Mouse (Mus musculus) thymus, adult 18-20 months (tissue): ENCODE data around the gene Plekhs1.
"Not testable (repeated sequence)": the region's sequence is repeated elsewhere in the genome, so short reads cannot be mapped to it uniquely, and the experiment has no call there.

Experiments used
- DNase-seq, 2 experiments: peaks; one replicate each; pipeline ENCODE4 v3.0.0; 2022; ENCODE audit warnings: mixed read lengths in 2 of 2

Plekhs1 gene

GRCm38 (mm10) chr19:56459154-56460050 is 2.0 kb upstream of the Plekhs1 start:
- DNase-seq = no peak

GRCm38 (mm10) chr19:56460241-56460640 is 1.2 kb upstream of the Plekhs1 start:
- no peak for DNase-seq

- DNase-seq = no peak
Measured at GRCm38 (mm10) chr19:56462786-56463185, 1.3 kb downstream of the Plekhs1 start.

GRCm38 (mm10) chr19:56466486-56466885 is 5.0 kb downstream of the Plekhs1 start:
- no peak for DNase-seq

GRCm38 (mm10) chr19:56470286-56471020 is 9.0 kb downstream of the Plekhs1 start:
- DNase-seq = no peak

GRCm38 (mm10) chr19:56471934-56472333 is 10.5 kb downstream of the Plekhs1 start:
- DNase-seq = no peak

- no peak for DNase-seq
Measured at GRCm38 (mm10) chr19:56474869-56475550, 13.6 kb downstream of the Plekhs1 start.

GRCm38 (mm10) chr19:56476546-56476945 is 15.1 kb downstream of the Plekhs1 start:
- no peak for DNase-seq

GRCm38 (mm10) chr19:56477253-56477652 is 15.8 kb downstream of the Plekhs1 start:
- no peak for DNase-seq

- DNase-seq = no peak
Measured at GRCm38 (mm10) chr19:56477832-56478231, 16.4 kb downstream of the Plekhs1 start.

GRCm38 (mm10) chr19:56484630-56485375 is 23.4 kb downstream of the Plekhs1 start:
- DNase-seq = no peak

GRCm38 (mm10) chr19:56485376-56486271 is 24.2 kb downstream of the Plekhs1 start:
- DNase-seq = no peak

GRCm38 (mm10) chr19:56486926-56487325 is 25.5 kb downstream of the Plekhs1 start:
- DNase-seq = no peak

GRCm38 (mm10) chr19:56487339-56487738 is 25.9 kb downstream of the Plekhs1 start:
- no peak for DNase-seq

GRCm38 (mm10) chr19:56489601-56490000 is 28.2 kb downstream of the Plekhs1 start:
- DNase-seq = no peak

GRCm38 (mm10) chr19:56494157-56494556 is 32.7 kb downstream of the Plekhs1 start:
- DNase-seq = not testable (repeated sequence)

GRCm38 (mm10) chr19:56503069-56503468 is 41.6 kb downstream of the Plekhs1 start:
- DNase-seq = not testable (repeated sequence)

- DNase-seq = not testable (repeated sequence)
Measured at GRCm38 (mm10) chr19:56503525-56503924, 42.1 kb downstream of the Plekhs1 start.

GRCm38 (mm10) chr19:56511207-56511606 is 49.8 kb downstream of the Plekhs1 start:
- DNase-seq = not testable (repeated sequence)

- DNase-seq = not testable (repeated sequence)
Measured at GRCm38 (mm10) chr19:56513527-56513926, 52.1 kb downstream of the Plekhs1 start.

- DNase-seq = not testable (repeated sequence)
Measured at GRCm38 (mm10) chr19:56519408-56519807, 58.0 kb downstream of the Plekhs1 start.
